Mouse (Mus musculus) heart, postnatal 0 days (tissue): ENCODE data around the gene Dach1.

Experiments
- CTCF ChIP-seq: IDR thresholded peaks from 2 replicates; pipeline ENCODE4 v1.5.1; 2016; ENCODE audit warnings: antibody characterized with exemption, control low read depth, low read depth
- EP300 ChIP-seq: IDR thresholded peaks from 2 replicates; pipeline ENCODE4 v1.6.1; 2016; ENCODE audit warnings: antibody characterized with exemption, low read depth

- TF ChIP-seq CTCF: no peak
- no peak for TF ChIP-seq EP300
Observed at GRCm38 (mm10) chr14:97858384-97858783, 311.2 kb downstream of the Dach1 start.
